Mouse (Mus musculus): Measurements from ENCODE around the gene Afap1.
A peak's percentile ranks its signal among the peaks of the same experiment; 100 is the strongest.

Afap1 gene

GRCm38 (mm10) chr5:35893093-35893804, at the start of gene Afap1:
TSS of gene Afap1 (plus strand) at chr5:35893319.
- peak; percentile 100 for DNase-seq (ENCODE audit: extremely low spot score)

GRCm38 (mm10) chr5:35851485-35851884, 41.6 kb upstream of the Afap1 start:
- DNase-seq (ENCODE audit: extremely low spot score): no peak

- DNase-seq (ENCODE audit: extremely low spot score): no peak
These were observed 39.7 kb upstream of the Afap1 start for GRCm38 (mm10) chr5:35853463-35853862.

GRCm38 (mm10) chr5:35856245-35856644, 36.9 kb upstream of the Afap1 start:
- DNase-seq (ENCODE audit: extremely low spot score): no peak

- DNase-seq (ENCODE audit: extremely low spot score): peak; percentile 70
These were observed 35.0 kb upstream of the Afap1 start for GRCm38 (mm10) chr5:35858069-35858468.

- DNase-seq (ENCODE audit: extremely low spot score): no peak
These were observed 31.7 kb upstream of the Afap1 start for GRCm38 (mm10) chr5:35861456-35861855.

GRCm38 (mm10) chr5:35869973-35870372, 23.1 kb upstream of the Afap1 start:
- DNase-seq (ENCODE audit: extremely low spot score): no peak

- peak; percentile 72 for DNase-seq (ENCODE audit: extremely low spot score)
These were observed 22.6 kb upstream of the Afap1 start for GRCm38 (mm10) chr5:35870408-35871012.

GRCm38 (mm10) chr5:35873382-35873781, 19.7 kb upstream of the Afap1 start:
- no peak for DNase-seq (ENCODE audit: extremely low spot score)

GRCm38 (mm10) chr5:35876236-35876635, 16.9 kb upstream of the Afap1 start:
- DNase-seq (ENCODE audit: extremely low spot score): no peak

- no peak for DNase-seq (ENCODE audit: extremely low spot score)
These were observed 13.9 kb upstream of the Afap1 start for GRCm38 (mm10) chr5:35879199-35879598.

GRCm38 (mm10) chr5:35882391-35882790, 10.7 kb upstream of the Afap1 start:
- no peak for DNase-seq (ENCODE audit: extremely low spot score)

GRCm38 (mm10) chr5:35884262-35884661, 8.9 kb upstream of the Afap1 start:
- peak; percentile 49 for DNase-seq (ENCODE audit: extremely low spot score)

GRCm38 (mm10) chr5:35884689-35885088, 8.4 kb upstream of the Afap1 start:
- no peak for DNase-seq (ENCODE audit: extremely low spot score)

- no peak for DNase-seq (ENCODE audit: extremely low spot score)
These were observed 4.2 kb upstream of the Afap1 start for GRCm38 (mm10) chr5:35888959-35889358.

GRCm38 (mm10) chr5:35889641-35890040, 3.5 kb upstream of the Afap1 start:
- no peak for DNase-seq (ENCODE audit: extremely low spot score)

GRCm38 (mm10) chr5:35890985-35891730, 2.0 kb upstream of the Afap1 start:
- no peak for DNase-seq (ENCODE audit: extremely low spot score)

GRCm38 (mm10) chr5:35892363-35892762, 756 bp upstream of the Afap1 start:
- no peak for DNase-seq (ENCODE audit: extremely low spot score)

- DNase-seq (ENCODE audit: extremely low spot score): peak; percentile 68
These were observed 714 bp downstream of the Afap1 start for GRCm38 (mm10) chr5:35893805-35894260.

GRCm38 (mm10) chr5:35894295-35895047, 1.4 kb downstream of the Afap1 start:
- peak; percentile 24 for DNase-seq (ENCODE audit: extremely low spot score)

- no peak for DNase-seq (ENCODE audit: extremely low spot score)
These were observed 2.8 kb downstream of the Afap1 start for GRCm38 (mm10) chr5:35895926-35896325.

GRCm38 (mm10) chr5:35896556-35896955, 3.4 kb downstream of the Afap1 start:
- no peak for DNase-seq (ENCODE audit: extremely low spot score)
